Mouse (Mus musculus) hindbrain, embryonic 14.5 days (tissue): Measurements from ENCODE around the gene Radil. TPM values are rescaled to one million over a fixed set of nuclear protein-coding genes. Genes with fewer than 3 reads are reported as not detected.

ENCODE experiments used
- ATAC-seq: fragments of 200-750 bp; cut with Nextera tagmentation; 2 replicates; pipeline ENCODE4 v1.8.0; 2017; ENCODE audit warnings: moderate number of reproducible peaks, mild to moderate bottlenecking, moderate TSS enrichment, moderate library complexity; ENCODE audit not compliant: low FRiP score
- DNase-seq: peaks from one replicate; pipeline ENCODE4 v3.0.0-alpha.2; 2015; ENCODE audit warnings: low spot score
- H3K27ac ChIP-seq: fragments of 300-500 bp; sonication (generic); 2 replicates; pipeline ENCODE4 v1.5.1; 2014; ENCODE audit warnings: mild to moderate bottlenecking, moderate library complexity
- H3K27me3 ChIP-seq: fragments of 300-500 bp; sonication (generic); 2 replicates; pipeline ENCODE4 v1.6.1; 2014; ENCODE audit warnings: mild to moderate bottlenecking, low read length, mixed read lengths; ENCODE audit not compliant: control insufficient read depth, insufficient read depth
- H3K36me3 ChIP-seq: fragments of 300-500 bp; sonication (generic); replicated peaks from 2 replicates; pipeline ENCODE4 v1.6.1; 2014; ENCODE audit not compliant: control insufficient read depth, insufficient read depth
- H3K4me1 ChIP-seq: fragments of 300-500 bp; sonication (generic); replicated peaks from 2 replicates; pipeline ENCODE4 v1.6.1; 2014; ENCODE audit warnings: antibody characterized with exemption, low read length, mixed read lengths; ENCODE audit not compliant: control insufficient read depth, insufficient read depth
- H3K4me2 ChIP-seq: fragments of 300-500 bp; sonication (generic); replicated peaks from 2 replicates; pipeline ENCODE4 v1.6.1; 2014; ENCODE audit warnings: mild to moderate bottlenecking, moderate library complexity
- H3K4me3 ChIP-seq: fragments of 300-500 bp; sonication (generic); replicated peaks from 2 replicates; pipeline ENCODE4 v1.5.1; 2014; ENCODE audit warnings: mild to moderate bottlenecking, low read length
- H3K9ac ChIP-seq: fragments of 300-500 bp; sonication (generic); 2 replicates; pipeline ENCODE4 v1.6.1; 2014
- H3K9me3 ChIP-seq: fragments of 300-500 bp; sonication (generic); 2 replicates; pipeline ENCODE4 v1.6.1; 2016; ENCODE audit warnings: low read length; ENCODE audit not compliant: control insufficient read depth
- WGBS: fragments of 180-500 bp; shearing (Covaris S2); extraction: QIAGEN DNeasy Blood & Tissue Kit; methylation state at CpG from one replicate; pipeline ENCODE4 v1.1.7; 2014; 5-methylcytosine and 5-hydroxymethylcytosine counted together
- polyA plus RNA-seq: library from polyadenylated mRNA; unstranded; fragments of >200 nt; fragmentation: Nextera tagmentation; extraction: Ambion mirVana; gene quantifications from 2 replicates; pipeline ENCODE4 v1.2.1, GENCODE M21; 2014

Radil gene
- polyA plus RNA-seq, 1 experiment from 2014 or later = 17.4 TPM

DNA sequence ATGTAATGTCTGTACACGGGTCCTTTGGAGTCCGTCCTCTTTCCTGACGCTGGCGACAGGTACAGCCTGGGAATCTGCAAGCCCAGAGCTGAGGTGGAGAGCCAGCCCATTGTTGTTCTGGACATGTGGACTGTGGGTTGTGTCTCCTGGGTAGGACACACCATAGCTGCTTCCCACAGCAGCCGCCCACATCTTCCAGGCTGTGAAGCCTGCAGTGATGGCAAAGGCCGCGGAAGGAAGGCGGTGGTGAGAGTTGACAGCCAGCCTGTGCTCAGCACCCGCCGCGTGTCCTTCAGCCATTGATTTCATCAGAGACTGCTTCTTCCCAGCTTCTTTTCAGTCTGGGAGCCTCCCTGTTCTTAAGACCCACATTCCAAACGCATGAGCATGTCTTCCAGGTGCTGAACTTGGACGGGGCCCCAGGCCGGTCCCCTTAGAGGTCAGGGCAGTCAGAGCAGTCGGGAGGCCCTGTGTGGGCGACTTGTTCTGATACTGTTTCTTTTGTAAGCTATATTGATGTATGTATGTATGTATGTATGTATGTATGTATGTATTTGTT is 112.4 kb downstream of the Radil start:
- H3K9me3 ChIP-seq = no peaks in the 10 kb centered on the region
- H3K36me3 ChIP-seq = peaks cover 26% of the 10 kb centered on the region
- H3K4me1 ChIP-seq = peaks cover 24% of the 10 kb centered on the region
- H3K27ac ChIP-seq = no peak overlapping the region
- H3K4me2 ChIP-seq = no peak overlapping the region
- no peak overlapping the region for H3K9ac ChIP-seq
- DNase-seq (no peak), ATAC-seq (no peak)
- WGBS = 80% methylated on average over 16 of the region's 16 CpGs
- H3K27me3 ChIP-seq = no peaks in the 10 kb centered on the region
- H3K4me3 ChIP-seq = no peak overlapping the region

DNA sequence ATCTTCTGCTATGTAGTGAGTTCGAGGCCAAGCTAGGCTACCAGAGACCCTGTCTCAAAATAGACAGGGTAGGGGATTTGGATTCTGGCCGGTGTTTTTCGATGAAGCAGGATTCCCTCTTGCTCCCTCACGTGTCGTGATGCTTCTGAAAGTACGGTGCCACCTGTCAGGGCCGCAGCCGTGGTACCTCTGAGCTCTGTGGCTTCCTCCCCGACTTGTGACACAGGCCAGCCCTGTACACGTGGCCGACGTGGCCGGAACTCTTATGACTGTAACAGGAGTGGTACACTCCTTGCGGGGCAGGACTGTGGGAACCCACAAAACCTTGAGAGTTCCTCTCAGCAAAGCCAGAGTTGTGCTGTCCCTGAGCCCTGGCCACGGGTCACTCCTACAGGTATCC is 115.2 kb downstream of the Radil start:
- no peak overlapping the region for H3K27ac ChIP-seq
- ATAC-seq = no peak
- H3K4me1 ChIP-seq = peaks cover 18% of the 10 kb centered on the region
- H3K36me3 ChIP-seq = peaks cover 26% of the 10 kb centered on the region
- WGBS = 96% methylated on average over 15 of the region's 15 CpGs
- H3K9ac ChIP-seq = no peak overlapping the region
- DNase-seq = no peak
- H3K27me3 ChIP-seq = no peaks in the 10 kb centered on the region
- no peak overlapping the region for H3K4me2 ChIP-seq
- H3K4me3 ChIP-seq = no peak overlapping the region
- no peaks in the 10 kb centered on the region for H3K9me3 ChIP-seq

Other genes with a start within 250 kb of the Radil start
- 5.4 and 5.9 TPM in 2 replicates for gene Foxk1, start 149.6 kb downstream of the Radil start, polyA plus RNA-seq
- 12.6 and 12.9 TPM in 2 replicates for gene Ap5z1, start 87.2 kb downstream of the Radil start, polyA plus RNA-seq
- gene Papolb, start 21.0 kb downstream of the Radil start, polyA plus RNA-seq = 0.23 and 0.25 TPM in 2 replicates
- 51.7 and 64.2 TPM in 2 replicates for gene Mmd2, start 57.7 kb upstream of the Radil start, polyA plus RNA-seq
- gene Wipi2, start 76.6 kb upstream of the Radil start, polyA plus RNA-seq = 46.0 TPM in 2 replicates
- gene Slc29a4, start 141.4 kb upstream of the Radil start, polyA plus RNA-seq = 81.0 and 82.8 TPM in 2 replicates